Mouse (Mus musculus): Measurements from ENCODE around the gene Itga1. TPM values are rescaled to one million over a fixed set of nuclear protein-coding genes. Genes with fewer than 3 reads are reported as not detected.

Gene Itga1
- total and polyA plus RNA-seq, 3 experiments: under 0.01 to 0.04 (median 0.01) TPM

DNA sequence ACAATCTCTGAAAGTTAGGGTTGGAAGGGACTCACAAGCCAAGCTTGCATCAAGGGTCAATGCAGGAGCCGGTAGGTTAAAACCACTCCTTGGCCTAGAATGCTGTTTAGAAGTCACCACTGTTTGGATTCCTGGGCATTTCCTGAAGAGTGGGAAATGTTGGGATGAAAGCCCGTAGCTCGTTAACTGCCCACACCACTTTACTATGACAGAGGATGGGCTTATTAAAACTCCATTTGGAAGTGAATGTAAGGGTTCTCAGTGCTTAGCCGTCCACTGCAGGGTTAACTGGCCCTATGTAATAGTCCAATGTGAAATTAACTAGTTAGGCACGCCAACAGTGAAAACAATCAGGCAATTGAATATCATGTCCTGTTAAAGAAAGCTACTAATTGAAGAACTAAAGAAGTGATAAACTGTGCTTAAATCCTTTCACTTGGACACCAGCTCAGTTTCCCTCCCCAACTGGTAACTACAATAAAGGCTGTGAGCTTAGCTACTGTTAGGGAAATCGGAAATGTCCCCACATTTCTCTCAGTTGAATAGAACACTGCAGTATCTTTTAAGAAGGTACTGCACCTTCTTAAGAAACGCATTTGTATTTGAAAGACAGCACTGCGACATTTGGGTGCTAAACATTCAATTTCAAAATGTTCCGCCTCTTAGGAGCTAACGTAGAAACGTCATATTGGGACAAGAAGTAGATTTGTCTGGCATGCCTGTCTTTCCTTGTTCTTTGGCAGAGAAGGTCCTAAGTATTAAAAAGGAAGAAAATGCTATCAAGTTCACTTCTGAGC is 1.2 kb downstream of the Itga1 start:
- in situ Hi-C loops (cut with MboI; ENCODE audit: low pct_ligation_motif_present, low pct_unique_long_range_greater_than_20kb, low sequenced_read_pairs): no loop called here
- Histone ChIP-seq H3K4me1 (ENCODE audit: control insufficient read depth in 1 of 2, insufficient read depth in 2 of 2) (peaks cover 3 to 10% of the 10 kb centered on the region in 2 experiments; a peak in 3 of 4 replicates), H3K4me3 (replicated peaks in 1 of 3; ENCODE audit: low read depth in 2 of 3, low read length in 2 of 3, poor library complexity in 1 of 3) (no peak overlapping the region), H3K36me3 (replicated peaks in 1 of 2; ENCODE audit: control insufficient read depth in 1 of 2, insufficient read depth in 1 of 2, low read length in 1 of 2) (no peaks in the 10 kb centered on the region), H3K27ac (ENCODE audit: insufficient read depth, low read depth) (no peak overlapping the region), H3K27me3 (replicated peaks) (no peaks in the 10 kb centered on the region), H3K4me2 (ENCODE audit: insufficient read depth, low read depth, poor library complexity, severe bottlenecking) (no peak overlapping the region), H3K79me2 (replicated peaks; ENCODE audit: control insufficient read depth, extremely low read depth, insufficient read depth, poor library complexity, severe bottlenecking) (no peaks in the 10 kb centered on the region), H3K9me3 (replicated peaks; ENCODE audit: low read length) (peaks cover 2% of the 10 kb centered on the region), H3K9ac (ENCODE audit: insufficient read depth, low read depth) (no peak overlapping the region)
- TF ChIP-seq KAT2A (IDR thresholded peaks at IDR 0.05; ENCODE audit: insufficient replicate concordance, low read length): no peak
- no peak for TF ChIP-seq NRF1 (IDR thresholded peaks at IDR 0.05; ENCODE audit: low read depth, low read length)
- no peak for TF ChIP-seq USF2 (conservative IDR thresholded peaks at IDR 0.05; ENCODE audit: low read depth, low read length)
- no peak for TF ChIP-seq ZNF384 (IDR thresholded peaks at IDR 0.05; ENCODE audit: low read depth, low read length)
- TF ChIP-seq CHD1 (IDR thresholded peaks at IDR 0.05; ENCODE audit: low read depth, low read length): no peak
- no peak for TF ChIP-seq NELFE (IDR thresholded peaks at IDR 0.05; ENCODE audit: low read depth, low read length)
- TF ChIP-seq POLR2AphosphoS2 (IDR thresholded peaks at IDR 0.05; ENCODE audit: low read depth, low read length): no peak
- TF ChIP-seq HCFC1 (IDR thresholded peaks at IDR 0.05; ENCODE audit: low read depth, low read length): no peak
- TF ChIP-seq JUND (conservative IDR thresholded peaks at IDR 0.05; ENCODE audit: low read depth, low read length): no peak
- DNase-seq (ENCODE audit: extremely low read depth): no peak
- dilution Hi-C loops (cut with MboI; ENCODE audit: extremely low pct_ligation_motif_present, extremely low pct_unique_long_range_greater_than_20kb, low sequenced_read_pairs): no loop called here

DNA sequence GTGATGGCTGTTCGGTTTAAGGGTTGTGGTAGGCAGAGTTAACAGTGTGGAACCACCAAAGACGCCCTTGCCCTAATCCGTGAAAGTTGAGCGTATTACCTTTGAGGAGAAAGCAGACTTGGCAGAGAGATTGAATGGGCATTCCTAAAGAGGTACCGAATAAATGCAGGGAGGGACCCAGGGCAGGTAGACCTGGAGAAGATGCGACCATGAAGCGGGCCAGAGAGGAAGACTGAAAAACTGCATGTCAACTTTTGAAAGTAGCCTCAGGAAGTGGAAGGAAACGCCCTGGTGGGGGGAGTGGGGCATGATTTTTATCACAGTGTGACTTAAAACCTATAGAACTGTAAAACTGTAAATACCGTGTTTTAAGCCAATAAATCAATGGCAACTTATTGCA is 2.4 kb downstream of the Itga1 start:
- dilution Hi-C loops (cut with MboI; ENCODE audit: extremely low pct_ligation_motif_present, extremely low pct_unique_long_range_greater_than_20kb, low sequenced_read_pairs): no loop called here

DNA sequence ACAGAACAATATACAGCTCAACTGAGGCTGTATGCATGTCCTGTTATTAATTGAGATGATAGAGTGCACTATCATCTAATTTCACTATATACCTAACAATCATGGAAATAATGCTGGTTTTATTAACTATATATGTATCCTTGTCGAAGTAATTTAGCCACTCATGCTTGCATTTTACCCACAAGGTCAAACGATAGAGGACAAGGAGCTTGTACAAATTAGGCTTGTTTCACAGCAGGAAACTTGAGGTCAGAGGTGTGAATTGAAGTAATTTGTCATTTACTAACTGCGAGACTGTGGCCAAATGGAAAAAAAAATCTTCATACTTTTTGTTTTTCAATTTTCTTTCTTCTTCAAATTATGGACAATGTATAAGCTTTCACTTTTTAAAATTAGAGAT is 3.5 kb downstream of the Itga1 start:
- Histone ChIP-seq H3K36me3 (replicated peaks in 1 of 2; ENCODE audit: control insufficient read depth in 1 of 2, insufficient read depth in 1 of 2, low read length in 1 of 2) (no peaks in the 10 kb centered on the region), H3K9ac (ENCODE audit: insufficient read depth, low read depth) (no peak overlapping the region), H3K27me3 (replicated peaks) (no peaks in the 10 kb centered on the region), H3K4me3 (replicated peaks in 1 of 3; ENCODE audit: low read depth in 2 of 3, low read length in 2 of 3, poor library complexity in 1 of 3) (no peak overlapping the region), H3K4me2 (ENCODE audit: insufficient read depth, low read depth, poor library complexity, severe bottlenecking) (no peak overlapping the region), H3K9me3 (replicated peaks; ENCODE audit: low read length) (no peaks in the 10 kb centered on the region), H3K79me2 (replicated peaks; ENCODE audit: control insufficient read depth, extremely low read depth, insufficient read depth, poor library complexity, severe bottlenecking) (no peaks in the 10 kb centered on the region), H3K27ac (ENCODE audit: insufficient read depth, low read depth) (no peak overlapping the region), H3K4me1 (ENCODE audit: control insufficient read depth in 1 of 2, insufficient read depth in 2 of 2) (peaks cover 3 to 10% of the 10 kb centered on the region in 2 experiments; a peak in 3 of 4 replicates)
- in situ Hi-C loops (cut with MboI; ENCODE audit: low pct_ligation_motif_present, low pct_unique_long_range_greater_than_20kb, low sequenced_read_pairs): no loop called here
- dilution Hi-C loops (cut with MboI; ENCODE audit: extremely low pct_ligation_motif_present, extremely low pct_unique_long_range_greater_than_20kb, low sequenced_read_pairs): no loop called here
- no peak for DNase-seq (ENCODE audit: extremely low read depth)
- TF ChIP-seq MAZ (IDR thresholded peaks at IDR 0.05; ENCODE audit: low read depth, low read length): no peak
- no peak for TF ChIP-seq KAT2A (IDR thresholded peaks at IDR 0.05; ENCODE audit: insufficient replicate concordance, low read length)
- TF ChIP-seq POLR2A (IDR thresholded peaks at IDR 0.05; ENCODE audit: low read depth, low read length): no peak
- no peak for TF ChIP-seq USF2 (conservative IDR thresholded peaks at IDR 0.05; ENCODE audit: low read depth, low read length)
- TF ChIP-seq JUND (conservative IDR thresholded peaks at IDR 0.05; ENCODE audit: low read depth, low read length): no peak
- no peak for TF ChIP-seq ZNF384 (IDR thresholded peaks at IDR 0.05; ENCODE audit: low read depth, low read length)
- no peak for TF ChIP-seq TCF12 (IDR thresholded peaks at IDR 0.05; ENCODE audit: low read depth, low read length)
- no peak for TF ChIP-seq ZMIZ1 (IDR thresholded peaks at IDR 0.05; ENCODE audit: low read depth, low read length)
- TF ChIP-seq MAFK (IDR thresholded peaks at IDR 0.05; ENCODE audit: insufficient replicate concordance, low read length): no peak
- TF ChIP-seq USF1 (IDR thresholded peaks at IDR 0.05; ENCODE audit: low read depth, low read length): no peak
- TF ChIP-seq ZC3H11A (IDR thresholded peaks at IDR 0.05; ENCODE audit: low read depth, low read length): no peak
- no peak for TF ChIP-seq ZKSCAN1 (IDR thresholded peaks at IDR 0.05; ENCODE audit: borderline replicate concordance, low read depth, low read length)
- TF ChIP-seq HCFC1 (IDR thresholded peaks at IDR 0.05; ENCODE audit: low read depth, low read length): no peak
- TF ChIP-seq NRF1 (IDR thresholded peaks at IDR 0.05; ENCODE audit: low read depth, low read length): no peak
- TF ChIP-seq PAX5 (IDR thresholded peaks at IDR 0.05; ENCODE audit: low read length): no peak
- TF ChIP-seq BHLHE40 (IDR thresholded peaks at IDR 0.05; ENCODE audit: low read depth, low read length): no peak
- TF ChIP-seq GABPA (IDR thresholded peaks at IDR 0.05; ENCODE audit: insufficient replicate concordance, low read depth, low read length): no peak

More for the DNA sequence above, 2.4 kb downstream of the Itga1 start:
- in situ Hi-C loops (cut with MboI; ENCODE audit: low pct_ligation_motif_present, low pct_unique_long_range_greater_than_20kb, low sequenced_read_pairs): no loop called here
- H3K27me3 ChIP-seq (replicated peaks): no peaks in the 10 kb centered on the region
- H3K4me3 ChIP-seq (replicated peaks in 1 of 3; ENCODE audit: low read depth in 2 of 3, low read length in 2 of 3, poor library complexity in 1 of 3): no peak overlapping the region
- H3K27ac ChIP-seq (ENCODE audit: insufficient read depth, low read depth): no peak overlapping the region
- no peak overlapping the region for H3K9ac ChIP-seq (ENCODE audit: insufficient read depth, low read depth)
- no peak overlapping the region for H3K4me2 ChIP-seq (ENCODE audit: insufficient read depth, low read depth, poor library complexity, severe bottlenecking)
- H3K79me2 ChIP-seq (replicated peaks; ENCODE audit: control insufficient read depth, extremely low read depth, insufficient read depth, poor library complexity, severe bottlenecking): no peaks in the 10 kb centered on the region
- no peaks in the 10 kb centered on the region for H3K36me3 ChIP-seq (replicated peaks in 1 of 2; ENCODE audit: control insufficient read depth in 1 of 2, insufficient read depth in 1 of 2, low read length in 1 of 2)
- TF ChIP-seq UBTF (IDR thresholded peaks at IDR 0.05; ENCODE audit: low read depth, low read length): no peak
- TF ChIP-seq ZMIZ1 (IDR thresholded peaks at IDR 0.05; ENCODE audit: low read depth, low read length): no peak
- TF ChIP-seq MAX (IDR thresholded peaks at IDR 0.05; ENCODE audit: low read length): no peak
- TF ChIP-seq PAX5 (IDR thresholded peaks at IDR 0.05; ENCODE audit: low read length): no peak
- TF ChIP-seq KAT2A (IDR thresholded peaks at IDR 0.05; ENCODE audit: insufficient replicate concordance, low read length): no peak
- no peak for DNase-seq (ENCODE audit: extremely low read depth)
- H3K9me3 ChIP-seq (replicated peaks; ENCODE audit: low read length): peaks cover 2% of the 10 kb centered on the region
- H3K4me1 ChIP-seq (ENCODE audit: control insufficient read depth in 1 of 2, insufficient read depth in 2 of 2): peaks cover 3 to 10% of the 10 kb centered on the region in 2 experiments; a peak in 3 of 4 replicates
